Mouse (Mus musculus) testis, adult 2 months (tissue): ENCODE data around the gene Arhgap6.

Experiments used
- CTCF ChIP-seq: fragments of 200-500 bp; IDR thresholded peaks from 2 replicates; pipeline ENCODE4 v1.5.1; 2012; ENCODE audit warnings: low read depth, mild to moderate bottlenecking, inconsistent platforms, low read length, moderate library complexity; ENCODE audit not compliant: control insufficient read depth, insufficient read depth, insufficient replicate concordance
- POLR2A ChIP-seq: fragments of 200-500 bp; IDR thresholded peaks from 2 replicates; pipeline ENCODE4 v1.6.1; 2012; ENCODE audit warnings: low read depth, mild to moderate bottlenecking, inconsistent platforms, low read length, moderate library complexity; ENCODE audit not compliant: control insufficient read depth

DNA sequence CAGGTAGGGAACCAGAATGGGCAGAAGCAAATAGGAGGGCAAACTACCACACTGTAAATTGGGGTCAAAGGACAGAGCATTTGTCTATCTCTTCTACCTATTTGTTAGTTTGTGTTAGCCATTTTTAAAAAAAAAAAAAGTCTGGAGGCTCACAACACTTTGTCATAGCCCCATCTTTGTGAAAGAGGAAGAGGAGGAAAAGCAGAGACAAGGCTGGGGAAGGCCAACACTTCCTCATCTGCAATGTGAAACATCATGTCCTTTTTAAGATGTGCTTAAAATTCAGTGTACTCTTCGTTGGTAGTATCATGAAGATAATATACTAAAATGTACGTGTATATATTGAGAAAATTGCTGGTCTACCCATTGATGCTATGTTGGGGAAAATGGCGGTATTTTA, 466.1 kb downstream of the Arhgap6 start:
- TF ChIP-seq POLR2A, result no peak
- no peak for TF ChIP-seq CTCF
